Mouse (Mus musculus): Measurements from ENCODE around the gene Atm.

- TF ChIP-seq POLR2A (IDR thresholded peaks at IDR 0.05; ENCODE audit: low read depth, low read length) (no peak), CTCF (IDR thresholded peaks at IDR 0.05; ENCODE audit: extremely low read depth, insufficient read length, insufficient replicate concordance, low read depth, low read length) (no peak)
These were observed 19.0 kb downstream of the Atm start for GRCm38 (mm10) chr9:53517373-53518009.
